Mouse (Mus musculus) liver, postnatal 0 days (tissue): ENCODE measurements around the gene Cry2. TPM values are rescaled to one million over a fixed set of nuclear protein-coding genes. Genes with fewer than 3 reads are reported as not detected.

ENCODE experiments used
- ATAC-seq: fragments of 200-750 bp; cut with Nextera tagmentation; 2 replicates; pipeline ENCODE4 v1.8.0; 2017; ENCODE audit warnings: mild to moderate bottlenecking, moderate library complexity
- DNase-seq: peaks from one replicate; pipeline ENCODE4 v3.0.0-alpha.2; 2016
- H3K27ac ChIP-seq: fragments of 300-500 bp; sonication (generic); 2 replicates; pipeline ENCODE4 v1.5.1; 2014; ENCODE audit warnings: antibody characterized with exemption, moderate library complexity, mild to moderate bottlenecking, low read depth
- H3K27me3 ChIP-seq: fragments of 300-500 bp; sonication (generic); 2 replicates; pipeline ENCODE4 v1.6.1; 2014; ENCODE audit warnings: low read length, control low read depth, mixed read lengths; ENCODE audit not compliant: insufficient read depth
- H3K36me3 ChIP-seq: fragments of 300-500 bp; sonication (generic); replicated peaks from 2 replicates; pipeline ENCODE4 v1.6.1; 2014; ENCODE audit warnings: mild to moderate bottlenecking, control low read depth, low read length, moderate library complexity, mixed read lengths; ENCODE audit not compliant: insufficient read depth
- H3K4me1 ChIP-seq: fragments of 300-500 bp; sonication (generic); 2 replicates; pipeline ENCODE4 v1.6.1; 2014; ENCODE audit warnings: antibody characterized with exemption, mild to moderate bottlenecking, control low read depth; ENCODE audit not compliant: insufficient read depth
- H3K4me2 ChIP-seq: fragments of 300-500 bp; sonication (generic); 2 replicates; pipeline ENCODE4 v1.6.1; 2014; ENCODE audit warnings: low read depth, mild to moderate bottlenecking, low read length, moderate library complexity, mixed read lengths
- H3K4me3 ChIP-seq: fragments of 300-500 bp; sonication (generic); 2 replicates; pipeline ENCODE4 v1.5.1; 2014; ENCODE audit warnings: low read depth, low read length
- H3K9ac ChIP-seq: fragments of 300-500 bp; sonication (generic); replicated peaks from 2 replicates; pipeline ENCODE4 v1.6.1; 2014; ENCODE audit warnings: mild to moderate bottlenecking, moderate library complexity
- H3K9me3 ChIP-seq: fragments of 300-500 bp; sonication (generic); 2 replicates; pipeline ENCODE4 v1.6.1; 2016; ENCODE audit warnings: mild to moderate bottlenecking, control low read depth, low read length, mixed read lengths
- CTCF ChIP-seq: sonication (generic); IDR thresholded peaks from 2 replicates; pipeline ENCODE4 v1.5.1; 2016; ENCODE audit warnings: antibody characterized with exemption, low read depth
- EP300 ChIP-seq: IDR thresholded peaks from 2 replicates; pipeline ENCODE4 v1.6.1; 2016; ENCODE audit warnings: antibody characterized with exemption, low read depth, mild to moderate bottlenecking
- WGBS: fragments of 180-500 bp; shearing (Covaris S2); extraction: QIAGEN DNeasy Blood & Tissue Kit; methylation state at CpG from one replicate; pipeline ENCODE4 v1.1.7; 2014; ENCODE audit not compliant: insufficient replicate concordance; 5-methylcytosine and 5-hydroxymethylcytosine counted together
- microRNA-seq: library from miRNA; unstranded; fragments of <30 nt; microRNA quantifications from one replicate; pipeline ENCODE4, GENCODE M21; 2016
- polyA plus RNA-seq: library from polyadenylated mRNA; unstranded; fragments of >200 nt; fragmentation: Nextera tagmentation; extraction: Ambion mirVana; gene quantifications from 2 replicates; pipeline ENCODE4 v1.2.1, GENCODE M21; 2015

Cry2 gene
- polyA plus RNA-seq, 1 experiment from 2014 or later: 11.9 TPM

DNA sequence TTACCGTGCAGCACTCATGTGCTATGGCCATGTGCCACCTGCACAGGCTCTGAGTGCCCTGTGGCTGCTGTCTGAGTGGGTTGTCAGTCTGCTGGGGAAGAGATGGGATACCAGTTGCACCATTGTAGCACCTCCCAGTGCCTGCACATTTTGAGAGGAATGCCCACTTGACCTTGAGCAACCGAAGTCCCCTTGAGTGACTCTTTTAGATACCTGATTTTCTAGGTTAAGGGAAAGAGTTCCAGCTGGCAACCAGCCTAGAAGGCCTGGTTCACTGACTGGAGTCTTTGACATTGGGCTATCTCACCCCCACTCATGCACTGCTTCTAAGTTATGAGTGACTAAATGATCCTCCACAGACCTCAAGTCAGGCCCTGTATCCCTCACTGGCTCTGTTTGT, 74.5 kb downstream of the Cry2 start:
- TF ChIP-seq EP300: no peak
- no peak for TF ChIP-seq CTCF
- no peak overlapping the region for H3K27ac ChIP-seq
- no peak overlapping the region for H3K4me3 ChIP-seq
- no peaks in the 10 kb centered on the region for H3K9me3 ChIP-seq
- DNase-seq (no peak), ATAC-seq (no peak)
- no peaks in the 10 kb centered on the region for H3K4me1 ChIP-seq
- no peak overlapping the region for H3K9ac ChIP-seq
- no peaks in the 10 kb centered on the region for H3K27me3 ChIP-seq
- H3K4me2 ChIP-seq: no peak overlapping the region
- H3K36me3 ChIP-seq: peaks cover 38% of the 10 kb centered on the region
- 84% methylated on average over 2 of the region's 2 CpGs for WGBS

DNA sequence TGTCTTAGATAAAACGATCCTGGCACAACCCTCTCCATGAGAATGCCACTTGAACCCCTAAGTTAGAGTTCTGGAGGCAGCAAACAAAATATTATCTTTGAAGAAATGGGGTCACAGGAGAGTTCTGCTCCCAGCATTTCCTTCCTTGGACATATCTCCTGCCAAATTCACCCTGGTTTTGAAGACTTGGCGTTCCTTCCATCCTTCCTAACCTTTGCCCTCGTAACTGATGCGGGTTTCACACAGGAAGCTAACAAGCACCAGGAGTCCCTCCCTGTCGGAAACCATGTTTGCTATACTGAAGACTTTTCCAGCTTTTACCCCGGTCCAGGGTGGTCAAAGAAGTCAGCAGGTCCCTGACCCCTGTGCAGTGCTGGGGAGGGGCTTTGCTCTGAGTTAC, 79.6 kb downstream of the Cry2 start:
- WGBS: 56% methylated on average over 6 of the region's 6 CpGs
- DNase-seq (no peak), ATAC-seq (no peak)

More for the DNA sequence above, 79.6 kb downstream of the Cry2 start:
- Histone ChIP-seq H3K4me3 (no peak overlapping the region), H3K4me2 (no peak overlapping the region), H3K9ac (no peak overlapping the region), H3K36me3 (peaks cover 35% of the 10 kb centered on the region), H3K27ac (no peak overlapping the region), H3K4me1 (peaks cover 8% of the 10 kb centered on the region; the same call in 1 of the 2 replicates), H3K9me3 (no peaks in the 10 kb centered on the region), H3K27me3 (no peaks in the 10 kb centered on the region)
- no peak for TF ChIP-seq CTCF

Small RNA genes within 50 kb of the gene (microRNA-seq; reads per million reads assigned to microRNA genes)
- not detected for gene Mir7000

Other genes with a start within 250 kb of the Cry2 start
- gene Pex16, start 59.4 kb downstream of the Cry2 start, polyA plus RNA-seq: 90.6 and 95.6 TPM in 2 replicates
- 2.7 and 3.5 TPM in 2 replicates for gene Large2, start 59.2 kb downstream of the Cry2 start, polyA plus RNA-seq
- gene 1700029I15Rik, start 51.5 kb downstream of the Cry2 start, polyA plus RNA-seq: 1.9 and 2.1 TPM in 2 replicates
- 2.6 and 2.8 TPM in 2 replicates for gene Mapk8ip1, start 32.8 kb downstream of the Cry2 start, polyA plus RNA-seq
- 9.0 and 9.3 TPM in 2 replicates for gene Slc35c1, start 26.5 kb upstream of the Cry2 start, polyA plus RNA-seq
- 0.05 and 0.06 TPM in 2 replicates for gene Chst1, start 165.7 kb upstream of the Cry2 start, polyA plus RNA-seq